Mouse (Mus musculus): ENCODE data around the gene Gm6993. TPM values are rescaled to one million over a fixed set of nuclear protein-coding genes. Genes with fewer than 3 reads are reported as not detected.

The Gm6993 gene
- not detected in 2 replicates for polyA plus RNA-seq (2016; fragmentation: Nextera tagmentation; extraction: Ambion mirVana)

DNA sequence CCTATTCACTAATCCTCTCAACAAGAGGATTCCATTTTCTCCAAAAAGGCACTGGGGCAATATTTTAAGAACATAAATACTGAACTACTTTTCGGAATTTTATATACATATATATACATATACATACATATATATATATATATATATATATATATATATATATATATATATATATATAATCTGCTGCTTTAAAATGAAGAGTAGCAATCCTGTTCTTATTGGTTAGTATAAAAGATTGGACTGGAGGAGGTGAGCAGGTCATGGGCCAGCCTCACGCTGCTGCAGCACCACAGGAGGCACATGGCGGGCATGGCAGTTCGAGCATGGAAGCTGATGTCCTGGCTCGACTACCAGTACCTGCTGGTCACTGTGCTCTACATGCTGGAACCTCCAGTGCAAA lies at the start of gene Gm6993:
Gm6993 (plus strand) TSS at position 301 of the 400 bp plus-strand sequence.
- Histone ChIP-seq H3K27me3 (replicated peaks) (no peaks in the 10 kb centered on the region), H3K9ac (no peak within 1 kb of the TSS), H3K4me3 (no peak within 1 kb of the TSS), H3K4me2 (no peak within 1 kb of the TSS), H3K4me1 (no peaks in the 10 kb centered on the region), H3K9me3 (replicated peaks) (no peaks in the 10 kb centered on the region), H3K27ac (no peak within 1 kb of the TSS), H3K36me3 (no peaks in the 10 kb centered on the region)
- no peak for ATAC-seq
- WGBS (ENCODE audit: insufficient replicate concordance) = 64% methylated on average over 5 of the region's 5 CpGs

DNA sequence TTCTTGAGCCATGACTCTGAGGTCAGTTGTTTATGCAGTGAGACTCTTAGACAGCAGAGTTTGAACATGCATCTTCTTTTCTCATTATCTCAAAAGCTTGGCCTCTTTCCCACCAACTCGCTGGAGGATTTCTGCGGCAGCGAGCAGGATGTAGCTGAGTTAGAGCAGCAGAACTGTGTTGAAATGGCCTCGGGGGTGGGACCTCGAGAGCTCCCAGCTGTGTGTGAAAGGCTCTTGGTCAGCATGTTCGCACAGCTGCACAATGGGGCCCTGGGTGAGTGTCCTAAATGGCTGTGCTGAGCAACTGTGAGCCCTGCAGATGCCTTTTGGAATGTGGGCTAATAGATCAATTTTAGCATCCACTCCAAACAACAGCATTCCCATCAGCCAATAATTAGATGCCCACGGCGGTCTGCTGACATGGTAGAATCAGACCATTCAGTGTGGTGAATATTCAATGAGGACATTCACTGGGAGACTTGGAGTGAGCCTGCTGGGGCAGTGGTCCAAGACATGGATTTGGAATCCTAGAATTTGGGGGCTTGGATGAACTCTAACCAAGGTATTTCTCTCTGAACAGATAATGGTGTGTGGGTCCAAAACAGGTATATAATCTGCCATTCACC lies 49.1 kb upstream of the Gm6993 start:
- Histone ChIP-seq H3K9ac (no peak overlapping the region), H3K9me3 (replicated peaks) (no peaks in the 10 kb centered on the region), H3K4me2 (no peak overlapping the region), H3K27me3 (replicated peaks) (no peaks in the 10 kb centered on the region), H3K4me1 (no peaks in the 10 kb centered on the region), H3K4me3 (no peak overlapping the region), H3K36me3 (no peaks in the 10 kb centered on the region), H3K27ac (no peak overlapping the region)
- 57% methylated on average over 8 of the region's 8 CpGs for WGBS (ENCODE audit: insufficient replicate concordance)
- no peak for ATAC-seq

DNA sequence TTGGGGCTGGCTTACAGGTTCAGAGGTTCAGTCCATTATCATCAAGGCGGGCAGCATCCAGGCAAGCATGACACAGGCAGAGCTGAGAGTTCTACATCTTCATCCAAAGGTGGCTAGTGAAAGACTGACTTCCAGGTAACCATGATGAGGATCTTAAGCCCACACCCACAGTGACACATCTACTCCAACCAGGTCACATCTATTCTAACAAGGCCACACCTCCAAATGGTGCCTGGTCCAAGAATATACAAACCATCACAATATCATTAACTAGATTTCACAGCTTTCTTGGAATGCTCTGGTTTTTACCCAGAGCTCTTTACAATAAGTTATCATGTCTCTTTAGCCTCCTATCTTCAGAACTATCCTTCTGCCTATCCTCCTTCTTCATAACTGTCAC lies 38.1 kb upstream of the Gm6993 start:
- H3K9me3 ChIP-seq (replicated peaks) = no peaks in the 10 kb centered on the region
- no peak overlapping the region for H3K4me3 ChIP-seq
- no peaks in the 10 kb centered on the region for H3K27me3 ChIP-seq (replicated peaks)
- no peak for ATAC-seq
- WGBS (ENCODE audit: insufficient replicate concordance) = 70% methylated on average over 1 of the region's 1 CpGs
- no peak overlapping the region for H3K27ac ChIP-seq
- H3K4me2 ChIP-seq = no peak overlapping the region
- no peaks in the 10 kb centered on the region for H3K4me1 ChIP-seq
- no peaks in the 10 kb centered on the region for H3K36me3 ChIP-seq
- no peak overlapping the region for H3K9ac ChIP-seq

DNA sequence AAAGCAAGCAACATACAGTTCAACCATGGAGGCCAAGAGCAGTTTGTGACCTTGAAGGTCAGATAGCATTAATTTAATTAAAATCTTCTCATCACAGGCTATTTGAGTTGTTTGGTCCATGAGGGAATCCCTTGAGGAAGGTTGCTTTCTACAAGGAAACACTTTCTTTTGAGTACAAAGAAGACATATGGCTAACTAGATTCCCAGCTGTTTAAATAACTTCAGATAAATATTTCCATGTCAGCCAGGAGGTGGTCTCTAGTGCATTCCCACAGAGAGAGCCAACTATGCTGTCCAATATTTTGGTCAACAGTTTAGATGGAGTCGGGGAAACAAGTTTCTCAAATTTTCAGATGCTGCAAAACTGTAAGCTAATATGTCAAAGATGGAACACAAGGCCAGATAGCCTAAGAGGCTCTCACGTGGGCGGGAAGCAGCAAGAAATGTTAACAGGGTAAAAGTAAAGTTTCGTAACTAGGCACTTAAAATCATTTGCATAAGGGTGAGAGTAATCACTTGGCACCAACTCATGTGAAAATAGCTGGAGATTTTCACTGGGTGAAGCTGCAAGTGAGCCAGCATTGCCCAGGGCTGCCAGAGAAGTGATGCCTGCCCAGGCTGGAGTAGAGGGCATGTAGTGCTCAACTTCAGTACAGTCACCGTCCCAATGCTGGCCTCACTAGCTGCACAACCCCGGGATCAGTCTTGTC lies 36.7 kb upstream of the Gm6993 start:
- no peak overlapping the region for H3K4me2 ChIP-seq
- 64% methylated on average over 6 of the region's 6 CpGs for WGBS (ENCODE audit: insufficient replicate concordance)
- no peak for ATAC-seq
- no peaks in the 10 kb centered on the region for H3K4me1 ChIP-seq
- H3K27me3 ChIP-seq (replicated peaks) = no peaks in the 10 kb centered on the region
- H3K9me3 ChIP-seq (replicated peaks) = no peaks in the 10 kb centered on the region
- H3K36me3 ChIP-seq = no peaks in the 10 kb centered on the region
- H3K9ac ChIP-seq = no peak overlapping the region
- H3K4me3 ChIP-seq = no peak overlapping the region
- no peak overlapping the region for H3K27ac ChIP-seq

DNA sequence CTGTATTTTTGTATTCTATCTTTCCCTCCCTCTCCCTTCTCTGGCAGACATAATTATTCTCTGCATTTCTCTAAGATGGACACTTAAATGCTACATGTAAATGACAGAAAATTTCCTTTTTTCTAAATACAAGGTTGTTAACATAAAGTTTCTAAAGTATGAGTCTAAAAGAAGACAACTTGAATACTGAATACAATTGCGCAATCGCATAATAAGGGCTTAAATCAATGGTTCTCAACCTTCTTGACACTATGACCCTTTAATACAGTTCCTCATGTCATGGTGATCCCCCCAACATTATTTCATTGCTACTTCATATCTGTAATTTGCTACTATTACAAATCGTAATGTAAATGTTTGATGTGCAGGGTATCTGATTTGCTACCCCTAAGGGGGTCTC lies 35.7 kb upstream of the Gm6993 start:
- Histone ChIP-seq H3K27ac (no peak overlapping the region), H3K36me3 (no peaks in the 10 kb centered on the region), H3K4me2 (no peak overlapping the region), H3K4me3 (no peak overlapping the region), H3K9ac (no peak overlapping the region), H3K27me3 (replicated peaks) (no peaks in the 10 kb centered on the region), H3K4me1 (no peaks in the 10 kb centered on the region), H3K9me3 (replicated peaks) (no peaks in the 10 kb centered on the region)
- 79% methylated on average over 3 of the region's 3 CpGs for WGBS (ENCODE audit: insufficient replicate concordance)
- ATAC-seq = no peak

DNA sequence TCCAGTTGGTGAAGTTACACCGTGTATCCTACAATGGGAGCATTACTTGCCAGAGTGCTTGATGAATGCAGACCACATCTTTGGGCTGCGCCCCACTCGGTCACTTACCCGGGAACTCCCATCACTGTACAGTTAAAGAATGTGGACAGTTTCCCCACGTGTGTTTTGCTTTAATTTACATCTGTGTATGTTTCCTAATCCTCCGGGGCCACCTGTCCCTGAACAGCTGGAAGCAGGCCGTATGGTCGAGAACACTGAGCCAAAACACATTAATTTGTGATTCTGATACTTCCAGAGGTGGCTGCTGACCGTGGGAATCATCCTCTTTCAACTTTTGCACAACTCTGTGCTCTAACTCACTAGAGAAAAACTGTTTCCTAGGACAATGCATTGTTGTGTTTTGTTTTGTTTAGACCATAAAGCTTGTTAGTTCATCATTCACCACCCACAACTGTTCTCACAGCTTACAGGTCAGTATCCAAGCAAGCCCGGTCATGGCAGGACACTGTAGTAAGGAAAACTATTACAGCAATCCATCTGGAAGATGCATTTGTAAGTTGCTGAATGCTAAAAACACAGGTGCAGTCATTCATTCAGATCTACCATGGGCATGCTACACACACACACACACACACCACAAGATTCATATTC lies 34.5 kb upstream of the Gm6993 start:
- H3K4me2 ChIP-seq = no peak overlapping the region
- H3K4me1 ChIP-seq = no peaks in the 10 kb centered on the region
- no peak overlapping the region for H3K4me3 ChIP-seq
- no peak overlapping the region for H3K9ac ChIP-seq
- H3K27ac ChIP-seq = no peak overlapping the region
- no peaks in the 10 kb centered on the region for H3K36me3 ChIP-seq
- no peak for ATAC-seq
- H3K27me3 ChIP-seq (replicated peaks) = no peaks in the 10 kb centered on the region
- no peaks in the 10 kb centered on the region for H3K9me3 ChIP-seq (replicated peaks)
- WGBS (ENCODE audit: insufficient replicate concordance) = 71% methylated on average over 10 of the region's 10 CpGs

DNA sequence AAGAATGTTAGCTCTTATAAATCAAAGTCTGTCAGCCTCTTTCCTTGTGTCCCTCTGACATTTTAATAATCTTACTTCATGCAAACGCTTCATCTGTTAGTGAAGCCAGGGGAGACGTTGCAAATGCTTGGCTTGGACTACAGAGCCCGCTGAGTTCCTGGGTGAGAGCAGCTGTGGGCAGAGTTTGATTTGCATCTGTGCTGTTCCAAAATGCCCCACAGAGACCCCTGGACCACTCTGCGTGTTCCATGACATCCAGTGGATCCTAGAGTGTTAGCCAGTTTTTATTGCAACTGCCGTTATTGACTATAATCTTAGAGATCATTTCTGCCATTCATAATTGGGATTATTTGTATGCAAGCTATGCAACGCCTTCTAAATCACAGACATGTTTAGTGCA lies 31.8 kb upstream of the Gm6993 start:
- no peak for ATAC-seq
- Histone ChIP-seq H3K4me2 (no peak overlapping the region), H3K9ac (no peak overlapping the region), H3K4me1 (no peaks in the 10 kb centered on the region), H3K27me3 (replicated peaks) (no peaks in the 10 kb centered on the region), H3K4me3 (no peak overlapping the region), H3K27ac (no peak overlapping the region), H3K36me3 (no peaks in the 10 kb centered on the region), H3K9me3 (replicated peaks) (no peaks in the 10 kb centered on the region)
- WGBS (ENCODE audit: insufficient replicate concordance) = 63% methylated on average over 6 of the region's 6 CpGs

DNA sequence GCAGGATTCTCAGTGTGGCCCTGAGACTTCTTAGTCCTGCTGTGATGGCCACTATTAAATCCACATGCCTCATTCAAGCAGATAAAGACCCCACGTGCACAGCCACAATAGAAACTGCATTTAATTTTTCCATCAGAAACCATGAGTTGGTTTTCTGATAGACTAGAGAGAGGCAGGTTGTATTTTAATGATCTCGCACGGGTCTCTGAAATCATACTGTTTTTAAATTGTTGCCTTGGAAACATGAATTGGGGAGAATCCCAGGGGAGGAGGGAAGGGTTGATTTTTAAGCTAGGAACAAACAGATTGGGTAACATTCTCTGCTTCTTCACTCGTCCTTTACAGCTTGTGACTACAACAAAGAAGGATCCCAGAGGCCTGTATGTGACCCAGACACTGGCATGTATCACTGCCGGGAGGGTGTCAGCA lies 31.2 kb upstream of the Gm6993 start:
- no peaks in the 10 kb centered on the region for H3K36me3 ChIP-seq
- no peak for ATAC-seq
- H3K4me3 ChIP-seq = no peak overlapping the region
- H3K4me2 ChIP-seq = no peak overlapping the region
- no peaks in the 10 kb centered on the region for H3K9me3 ChIP-seq (replicated peaks)
- no peaks in the 10 kb centered on the region for H3K4me1 ChIP-seq
- no peak overlapping the region for H3K9ac ChIP-seq
- H3K27ac ChIP-seq = no peak overlapping the region
- WGBS (ENCODE audit: insufficient replicate concordance) = 52% methylated on average over 5 of the region's 5 CpGs
- no peaks in the 10 kb centered on the region for H3K27me3 ChIP-seq (replicated peaks)

DNA sequence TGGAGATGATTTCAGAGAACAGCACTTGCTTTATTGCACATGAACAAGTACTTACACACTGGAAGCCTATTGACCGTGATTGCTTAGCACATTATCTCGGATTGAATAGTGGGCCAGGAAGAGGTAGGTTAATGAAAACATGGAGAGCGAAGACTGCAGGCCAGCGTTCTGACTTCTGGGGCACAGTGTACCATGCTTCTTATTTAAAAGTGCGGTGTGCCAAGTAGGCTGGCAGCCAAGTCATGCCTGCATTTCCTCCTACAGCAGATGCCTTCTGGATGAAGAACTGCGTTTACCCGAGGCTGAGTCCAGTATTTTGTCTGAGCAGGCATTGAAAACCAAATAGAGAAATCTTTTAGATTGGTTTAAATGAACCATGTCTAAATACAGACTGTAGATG lies 27.0 kb upstream of the Gm6993 start:
- no peaks in the 10 kb centered on the region for H3K27me3 ChIP-seq (replicated peaks)
- no peak overlapping the region for H3K27ac ChIP-seq
- no peak for ATAC-seq
- H3K9me3 ChIP-seq (replicated peaks) = no peaks in the 10 kb centered on the region
- no peaks in the 10 kb centered on the region for H3K36me3 ChIP-seq
- no peak overlapping the region for H3K4me2 ChIP-seq
- H3K9ac ChIP-seq = no peak overlapping the region
- WGBS (ENCODE audit: insufficient replicate concordance) = 69% methylated on average over 7 of the region's 7 CpGs
- H3K4me1 ChIP-seq = no peaks in the 10 kb centered on the region
- no peak overlapping the region for H3K4me3 ChIP-seq

DNA sequence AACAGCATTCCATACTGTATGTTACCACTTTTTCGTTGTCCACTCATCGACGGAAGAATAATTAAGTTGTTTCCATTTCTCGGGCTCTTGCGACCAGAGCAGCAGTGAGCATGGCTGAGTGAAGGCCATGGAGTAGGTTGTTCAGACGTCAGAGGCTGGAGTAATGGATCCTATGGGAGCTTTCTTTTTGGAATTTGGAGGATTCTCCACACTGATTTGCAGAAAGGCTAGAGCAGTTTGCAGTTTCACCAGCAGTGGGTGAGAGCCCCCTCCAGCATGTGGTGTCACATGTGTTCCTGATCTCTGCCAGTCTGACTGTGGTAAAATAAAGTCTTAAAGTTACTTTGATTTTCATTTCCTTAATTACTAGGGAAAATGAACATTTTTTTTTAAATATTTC lies 25.6 kb upstream of the Gm6993 start:
- WGBS (ENCODE audit: insufficient replicate concordance) = 74% methylated on average over 6 of the region's 6 CpGs
- Histone ChIP-seq H3K27me3 (replicated peaks) (no peaks in the 10 kb centered on the region), H3K27ac (no peak overlapping the region), H3K4me3 (no peak overlapping the region), H3K9me3 (replicated peaks) (no peaks in the 10 kb centered on the region), H3K36me3 (no peaks in the 10 kb centered on the region), H3K4me2 (no peak overlapping the region), H3K4me1 (no peaks in the 10 kb centered on the region), H3K9ac (no peak overlapping the region)
- no peak for ATAC-seq

DNA sequence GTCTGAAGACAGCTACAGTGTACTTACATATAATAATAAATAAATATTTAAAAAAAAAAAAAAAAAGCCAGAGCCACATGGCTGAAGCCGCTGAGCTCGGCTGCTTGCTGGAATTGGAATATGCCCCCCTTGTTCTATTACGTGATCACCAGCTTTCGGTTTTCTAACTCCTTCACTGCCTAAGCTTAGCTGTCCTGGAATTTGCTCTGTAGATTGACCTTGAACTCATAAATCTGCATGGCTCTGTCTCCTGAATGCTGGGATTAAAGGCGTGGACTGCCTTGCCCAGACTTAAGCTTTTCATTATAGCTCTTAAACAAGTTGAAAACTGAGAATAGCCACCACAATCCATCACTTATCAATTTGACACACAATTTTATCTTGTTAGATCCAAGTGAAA lies 23.3 kb upstream of the Gm6993 start:
- H3K4me2 ChIP-seq = no peak overlapping the region
- ATAC-seq = no peak

DNA sequence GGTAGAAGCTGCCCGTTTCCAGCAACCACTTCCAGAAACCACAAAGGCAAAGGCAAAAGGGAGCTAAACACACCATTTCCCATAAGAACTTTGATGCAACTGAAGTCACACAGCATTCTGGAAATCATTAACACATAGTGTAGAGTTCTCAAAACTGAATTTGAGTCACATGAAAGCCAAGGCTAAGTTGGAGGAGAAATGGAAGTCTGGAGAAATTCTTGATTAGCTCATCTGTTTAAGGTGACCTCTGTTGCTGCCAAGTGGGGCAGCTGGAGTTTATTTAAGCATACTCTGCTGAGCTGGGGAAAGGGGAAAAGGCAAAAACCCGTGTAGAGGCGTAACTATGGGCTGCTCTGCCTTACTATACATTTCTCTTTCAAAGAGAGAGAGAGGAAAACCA lies 21.8 kb upstream of the Gm6993 start:
- Histone ChIP-seq H3K36me3 (no peaks in the 10 kb centered on the region), H3K4me3 (no peak overlapping the region), H3K9me3 (replicated peaks) (no peaks in the 10 kb centered on the region), H3K4me1 (no peaks in the 10 kb centered on the region), H3K27ac (no peak overlapping the region), H3K27me3 (replicated peaks) (no peaks in the 10 kb centered on the region), H3K9ac (no peak overlapping the region), H3K4me2 (no peak overlapping the region)
- no peak for ATAC-seq
- WGBS (ENCODE audit: insufficient replicate concordance) = 40% methylated on average over 3 of the region's 3 CpGs

More for the DNA sequence above, 23.3 kb upstream of the Gm6993 start:
- no peaks in the 10 kb centered on the region for H3K9me3 ChIP-seq (replicated peaks)
- H3K27ac ChIP-seq = no peak overlapping the region
- no peaks in the 10 kb centered on the region for H3K36me3 ChIP-seq
- no peak overlapping the region for H3K4me3 ChIP-seq
- no peaks in the 10 kb centered on the region for H3K4me1 ChIP-seq
- WGBS (ENCODE audit: insufficient replicate concordance) = 71% methylated on average over 5 of the region's 5 CpGs
- H3K27me3 ChIP-seq (replicated peaks) = no peaks in the 10 kb centered on the region
- no peak overlapping the region for H3K9ac ChIP-seq
